In genomic region chr6:54933216-54933615, GRCm38 (mm10) we compare ENCODE assay signal across 15 mouse cellular contexts.
"Had no signal": no experiment of that assay in that cellular context is flagged by ENCODE, and none has a peak within 500 bp of the region (broad histone marks: within the 10 kb centered on the region; RNA-seq: fewer than 3 reads in every experiment).

No protein-coding gene starts in this region.

- H3K9me3 ChIP-seq: limb, embryonic 12.5 days; midbrain, embryonic 12.5 days; neural tube, embryonic 13.5 days had no signal

- H3K4me1 ChIP-seq: limb, embryonic 12.5 days; midbrain, embryonic 12.5 days; neural tube, embryonic 13.5 days had no signal

- H3K9ac ChIP-seq: limb, embryonic 12.5 days; liver, embryonic 14.5 days; lung, embryonic 14.5 days; midbrain, embryonic 12.5 days; neural tube, embryonic 13.5 days had no signal

- DNase-seq: kidney, adult 9 months; kidney, postnatal 4 days; layer of hippocampus, postnatal 36 days; liver; retina, postnatal 1 day; right cerebral cortex, postnatal 4 days; spleen, adult 18-20 months; thymus, postnatal 36 days had no signal

- H3K27me3 ChIP-seq: limb, embryonic 12.5 days; midbrain, embryonic 12.5 days; neural tube, embryonic 13.5 days had no signal

- H3K4me3 ChIP-seq: limb, embryonic 12.5 days; midbrain, embryonic 12.5 days; neural tube, embryonic 13.5 days had no signal

- ATAC-seq: intestine, postnatal 0 days; midbrain, embryonic 16.5 days had no signal

- H3K36me3 ChIP-seq: limb, embryonic 12.5 days; midbrain, embryonic 12.5 days; neural tube, embryonic 13.5 days had no signal

- H3K27ac ChIP-seq: limb, embryonic 12.5 days; liver, embryonic 14.5 days; midbrain, embryonic 12.5 days; neural tube, embryonic 13.5 days had no signal

- H3K4me2 ChIP-seq: limb, embryonic 12.5 days; lung, embryonic 14.5 days; midbrain, embryonic 12.5 days; neural tube, embryonic 13.5 days had no signal
